Mouse (Mus musculus) bone marrow macrophage, adult 2 months (primary cell): ENCODE data around the gene Tbxa2r.

ENCODE experiments used
- CTCF ChIP-seq: IDR thresholded peaks from 2 replicates; pipeline ENCODE4 v1.5.1; 2012; ENCODE audit warnings: low read depth, mild to moderate bottlenecking, low read length, moderate library complexity
- POLR2A ChIP-seq: IDR thresholded peaks from 2 replicates; pipeline ENCODE4 v1.6.1; 2012; ENCODE audit warnings: mild to moderate bottlenecking, low read depth, low read length, borderline replicate concordance

GRCm38 (mm10) chr10:81351678-81352291, 23.3 kb downstream of the Tbxa2r start:
- no peak for TF ChIP-seq CTCF
- TF ChIP-seq POLR2A: no peak
